ENCODE assay signal across 8 mouse cellular contexts in the genomic region with DNA sequence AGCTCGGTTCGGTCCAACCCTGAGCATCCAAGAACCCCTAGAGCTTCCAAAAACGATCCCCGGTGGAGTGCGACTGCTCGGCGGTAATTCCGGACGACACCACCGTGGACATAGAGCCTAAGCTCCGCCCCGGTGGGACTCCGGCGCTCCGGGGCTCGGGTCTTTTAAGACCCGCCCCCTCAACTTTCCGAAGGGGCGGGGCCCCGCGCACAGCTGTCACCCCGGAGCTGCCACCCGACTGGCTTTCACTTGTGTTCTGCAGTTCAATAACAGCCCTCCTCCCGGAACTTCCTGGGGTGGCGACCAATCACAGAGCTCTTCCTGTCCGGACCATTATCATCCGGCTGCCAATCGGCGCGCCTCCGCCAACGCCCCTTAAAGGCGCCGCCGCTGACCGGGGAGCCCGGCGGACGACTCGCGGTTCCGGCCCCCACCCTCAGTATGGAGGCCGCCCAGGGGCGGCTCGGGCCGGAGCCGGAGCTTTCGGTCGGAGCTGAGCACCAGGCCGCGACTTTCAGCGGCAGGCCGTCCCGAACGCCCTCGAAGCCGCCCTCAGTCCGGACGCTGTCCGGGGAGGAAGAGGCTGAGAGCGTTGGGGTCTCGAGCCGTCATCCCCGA. TPM values are rescaled to one million over a fixed set of nuclear protein-coding genes. Genes with fewer than 3 reads are reported as not detected.
DNase-seq lines count a peak whose midpoint lies in the region; ATAC-seq and TF ChIP-seq lines count a peak whose summit lies in the region.

Gene Borcs6 (plus strand): TSS at position 361 of the 618 bp plus-strand sequence.

- ATAC-seq in hematopoietic stem cell, adult 5-6 weeks (replicated peaks in 1 of 2; ENCODE audit: insufficient read depth in 1 of 2, low FRiP score in 2 of 2, low TSS enrichment in 1 of 2, low read depth in 1 of 2, poor library complexity in 2 of 2, severe bottlenecking in 2 of 2): peak; percentile 84
- peak; percentile 94 for ATAC-seq in lung, postnatal 0 days

- no peak for TF ChIP-seq CTCF in MEL (IDR thresholded peaks at IDR 0.05 in 2 of 3, conservative IDR thresholded peaks at IDR 0.05 in 1 of 3; ENCODE audit: control insufficient read depth in 1 of 3, insufficient read depth in 1 of 3, low read depth in 2 of 3, low read length in 3 of 3, poor library complexity in 1 of 3, severe bottlenecking in 1 of 3)
- TF ChIP-seq CTCF in cerebellum, adult 2 months (IDR thresholded peaks at IDR 0.05; ENCODE audit: borderline replicate concordance, insufficient read depth, low read depth, low read length): no peak
- no peak for TF ChIP-seq CTCF in lung, postnatal 0 days (IDR thresholded peaks at IDR 0.05)

- peaks cover 0 to 10% of the 10 kb centered on the region in 2 experiments; a peak in 2 of 4 replicates for H3K4me1 ChIP-seq in MEL (ENCODE audit: control insufficient read depth in 1 of 2, insufficient read depth in 2 of 2, low read length in 2 of 2)
- H3K4me1 ChIP-seq in cerebellum, adult 2 months (ENCODE audit: control insufficient read depth, insufficient read depth, low read length): peaks cover 4% of the 10 kb centered on the region; the same call in 1 of the 2 replicates
- H3K4me1 ChIP-seq in lung, postnatal 0 days (ENCODE audit: insufficient read depth, low read depth, low read length): peaks cover 9% of the 10 kb centered on the region; the same call in 1 of the 2 replicates

- H3K79me2 ChIP-seq in MEL (ENCODE audit: control insufficient read depth, insufficient read depth, low read length, poor library complexity): peaks cover 10% of the 10 kb centered on the region; the same call in 1 of the 2 replicates

- H3K9me3 ChIP-seq in MEL (replicated peaks; ENCODE audit: insufficient read depth, low read length): no peaks in the 10 kb centered on the region
- H3K9me3 ChIP-seq in lung, postnatal 0 days (ENCODE audit: low read length): no peaks in the 10 kb centered on the region

- H3K9ac ChIP-seq in MEL (ENCODE audit: control insufficient read depth, low read depth, low read length, poor library complexity, severe bottlenecking): peak within 1 kb of the TSS; percentile 80
- H3K9ac ChIP-seq in lung, postnatal 0 days (replicated peaks; ENCODE audit: low read depth): peak within 1 kb of the TSS; percentile 91

- no peak for TF ChIP-seq EP300 in MEL (IDR thresholded peaks at IDR 0.05; ENCODE audit: low read depth in 1 of 2, low read length in 2 of 2)
- no peak; the same call in 1 of the 2 replicates for TF ChIP-seq EP300 in lung, postnatal 0 days (IDR thresholded peaks at IDR 0.05)

- 1% methylated on average over 64 of the region's 64 CpGs for whole genome bisulfite sequencing in cerebellum, adult 2 months
- WGBS in lung, postnatal 0 days: under 1% methylated on average over 53 of the region's 64 CpGs

- no peak for TF ChIP-seq RAD21 in MEL (IDR thresholded peaks at IDR 0.05; ENCODE audit: low read depth, low read length)

- peak within 1 kb of the TSS; percentile 86 for H3K4me2 ChIP-seq in lung, postnatal 0 days (replicated peaks; ENCODE audit: low read depth, low read length)

- peak; percentile 99 for DNase-seq in MEL (ENCODE audit: low read depth, low spot score)
- peak; percentile 93 to 99 for DNase-seq in cerebellum, adult 2 months
- DNase-seq in forelimb bud, embryonic 11.5 days (ENCODE audit: low read depth, low spot score): peak; percentile 97
- DNase-seq in layer of hippocampus, adult 9-11 months: peak; percentile 99
- peak; percentile 100 for DNase-seq in lung, postnatal 0 days (ENCODE audit: low spot score)
- DNase-seq in ovary, postnatal 14 days (ENCODE audit: low spot score): peak; percentile 83
- DNase-seq in thymus, postnatal 14 days: peak; percentile 96

- H3K27me3 ChIP-seq in MEL (ENCODE audit: control insufficient read depth in 1 of 2, insufficient read depth in 2 of 2, low read length in 2 of 2): no peaks in the 10 kb centered on the region
- no peaks in the 10 kb centered on the region for H3K27me3 ChIP-seq in cerebellum, adult 2 months (ENCODE audit: control insufficient read depth, insufficient read depth, low read length)
- H3K27me3 ChIP-seq in lung, postnatal 0 days (replicated peaks; ENCODE audit: insufficient read depth, low read length): no peaks in the 10 kb centered on the region

- H3K4me3 ChIP-seq in MEL (ENCODE audit: control insufficient read depth in 1 of 2, insufficient read depth in 1 of 2, low read depth in 2 of 2, low read length in 2 of 2): peak within 1 kb of the TSS; percentile 87 to 88
- H3K4me3 ChIP-seq in cerebellum, adult 2 months (replicated peaks; ENCODE audit: insufficient read depth, low read depth, low read length): peak within 1 kb of the TSS; percentile 84
- peak within 1 kb of the TSS; percentile 88 for H3K4me3 ChIP-seq in lung, postnatal 0 days (ENCODE audit: low read depth, low read length)

- H3K36me3 ChIP-seq in MEL (ENCODE audit: control insufficient read depth in 1 of 2, insufficient read depth in 2 of 2, low read length in 2 of 2): peaks cover 0 to 6% of the 10 kb centered on the region in 2 experiments; a peak in 2 of 4 replicates
- H3K36me3 ChIP-seq in lung, postnatal 0 days (ENCODE audit: insufficient read depth, low read length): no peaks in the 10 kb centered on the region

- H3K27ac ChIP-seq in MEL (ENCODE audit: control insufficient read depth, low read depth, low read length): peak within 1 kb of the TSS; percentile 24
- H3K27ac ChIP-seq in cerebellum, adult 2 months (ENCODE audit: insufficient read depth, low read length): peak within 1 kb of the TSS; percentile 81
- H3K27ac ChIP-seq in lung, postnatal 0 days (ENCODE audit: low read length): peak within 1 kb of the TSS; percentile 97

- TF ChIP-seq POLR2A in MEL (IDR thresholded peaks at IDR 0.05; ENCODE audit: control insufficient read depth in 1 of 2, insufficient read depth in 1 of 2, low read depth in 1 of 2, low read length in 2 of 2, poor library complexity in 1 of 2): peak; percentile 27 to 58; a peak in 3 of 4 replicates
- TF ChIP-seq POLR2A in cerebellum, adult 2 months (IDR thresholded peaks at IDR 0.05; ENCODE audit: borderline replicate concordance, insufficient read depth, low read length): peak; percentile 48; the same call in 1 of the 2 replicates

TF ChIP-seq in MEL, 35 proteins besides CTCF, POLR2A, EP300 and RAD21:
- TF ChIP-seq MYC (IDR thresholded peaks at IDR 0.05; ENCODE audit: low read depth, low read length) (no peak), UBTF (IDR thresholded peaks at IDR 0.05; ENCODE audit: borderline replicate concordance, insufficient read depth, low read depth, low read length) (0 out of 2 replicates have a peak, but pooled peaks have one; percentile 84), E2F4 (IDR thresholded peaks at IDR 0.05; ENCODE audit: borderline replicate concordance, low read depth, low read length) (no peak), MAX (IDR thresholded peaks at IDR 0.05; ENCODE audit: low read length) (peak; percentile 87), CHD1 (IDR thresholded peaks at IDR 0.05; ENCODE audit: low read depth, low read length) (no peak), CHD2 (IDR thresholded peaks at IDR 0.05; ENCODE audit: low read length) (0 out of 2 replicates have a peak, but pooled peaks have one; percentile 49), NELFE (IDR thresholded peaks at IDR 0.05; ENCODE audit: low read depth, low read length) (peak; percentile 44; the same call in 1 of the 2 replicates), GATA1 (IDR thresholded peaks at IDR 0.05; ENCODE audit: low read depth, low read length) (peak; percentile 59; the same call in 1 of the 2 replicates), MXI1 (IDR thresholded peaks at IDR 0.05; ENCODE audit: low read depth, low read length) (peak; percentile 95), JUND (IDR thresholded peaks at IDR 0.05; ENCODE audit: low read depth, low read length) (no peak), TAL1 (IDR thresholded peaks at IDR 0.05; ENCODE audit: low read length) (no peak), ZKSCAN1 (IDR thresholded peaks at IDR 0.05; ENCODE audit: low read depth, low read length) (no peak), ETS1 (IDR thresholded peaks at IDR 0.05; ENCODE audit: low read depth, low read length) (peak; percentile 50; the same call in 1 of the 2 replicates), TCF12 (IDR thresholded peaks at IDR 0.05; ENCODE audit: low read depth, low read length) (peak; percentile 39; the same call in 1 of the 2 replicates), BHLHE40 (IDR thresholded peaks at IDR 0.05; ENCODE audit: borderline replicate concordance, low read depth, low read length) (no peak), KAT2A (conservative IDR thresholded peaks at IDR 0.05; ENCODE audit: low read depth, low read length) (peak; percentile 71; the same call in 1 of the 2 replicates), HCFC1 (IDR thresholded peaks at IDR 0.05; ENCODE audit: low read depth, low read length) (peak; percentile 91), ELF1 (IDR thresholded peaks at IDR 0.05; ENCODE audit: low read depth, low read length) (peak; percentile 99), MAZ (IDR thresholded peaks at IDR 0.05; ENCODE audit: low read depth, low read length) (peak; percentile 97), ZMIZ1 (IDR thresholded peaks at IDR 0.05; ENCODE audit: low read depth, low read length) (0 out of 2 replicates have a peak, but pooled peaks have one; percentile 37), SMC3 (IDR thresholded peaks at IDR 0.05; ENCODE audit: low read depth, low read length) (no peak), NRF1 (IDR thresholded peaks at IDR 0.05; ENCODE audit: insufficient read depth, low read depth, low read length, poor library complexity, severe bottlenecking) (0 out of 2 replicates have a peak, but pooled peaks have one; percentile 38), SIN3A (IDR thresholded peaks at IDR 0.05; ENCODE audit: low read length) (peak; percentile 100), USF1 (IDR thresholded peaks at IDR 0.05; ENCODE audit: low read depth, low read length) (peak; percentile 59)
TF ChIP-seq in MEL: peak in this region for 16.

RNA-seq across cellular contexts. Expression of gene Borcs6, which starts in this region (rescaled TPM):
- 9.2 and 10.2 TPM in 2 replicates for total RNA-seq in MEL (2012; rRNA removed)
- polyA plus RNA-seq in MEL (2012; ENCODE audit: insufficient read depth in 1 of 2, insufficient read length in 2 of 2, low read depth in 1 of 2, low replicate concordance in 2 of 2, missing spikeins in 1 of 2): 1 to 10 TPM in 1 of 2 experiments, not detected in 1; 9.3 TPM
- polyA plus RNA-seq in cerebellum, adult 2 months (2012; rRNA removed): 34.9 and 36.7 TPM in 2 replicates
- 5.2 and 6.7 TPM in 2 replicates for total RNA-seq in hematopoietic stem cell, adult 5-6 weeks (2017)
- polyA plus RNA-seq in lung, postnatal 0 days (2015; fragmentation: Nextera tagmentation; extraction: Ambion mirVana): 20.1 and 21.9 TPM in 2 replicates

Comparison
In these comparisons a context has a peak if more than half of its experiments do, and no peak if none do; other contexts are left out.
1. Peak in every context shown above with its lines: DNase-seq, ATAC-seq, H3K4me3 ChIP-seq and H3K27ac ChIP-seq.
2. H3K27ac ChIP-seq: peak in every context shown above with its lines; median percentile 97 in lung, postnatal 0 days; 81 in cerebellum, adult 2 months; 24 in MEL.